Comparison of ENCODE assay signal across 7 mouse cellular contexts in the genomic region with DNA sequence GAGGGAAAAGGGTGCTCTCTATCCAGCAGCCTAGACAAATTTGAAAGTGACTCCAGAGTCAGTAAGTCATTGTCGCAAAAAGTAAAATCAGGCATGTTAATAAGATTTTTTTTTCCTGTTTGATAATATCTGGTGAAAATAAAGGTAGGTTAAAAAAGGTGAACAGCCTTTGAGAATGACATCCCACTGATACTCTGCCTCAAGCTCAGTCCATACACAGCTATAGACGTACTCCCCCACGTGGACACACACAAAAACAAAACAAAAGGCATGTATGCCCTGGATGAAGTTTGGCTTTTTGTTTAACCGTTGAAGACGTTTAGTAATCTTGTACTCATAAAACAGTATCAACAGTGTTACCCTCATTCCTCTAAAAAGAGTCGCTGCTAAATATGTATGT. TPM values are rescaled to one million over a fixed set of nuclear protein-coding genes. Genes with fewer than 3 reads are reported as not detected.
A peak's percentile ranks its signal among the peaks of the same experiment; 100 is the strongest.
DNase-seq lines count a peak whose midpoint lies in the region; ATAC-seq and TF ChIP-seq lines count a peak whose summit lies in the region.

No protein-coding gene starts in this region.

- WGBS in heart, embryonic 16.5 days, result 46% methylated on average over 6 of the region's 6 CpGs
- 48% methylated on average over 6 of the region's 6 CpGs for WGBS in limb, embryonic 14.5 days
- WGBS in neural tube, embryonic 12.5 days, result 58% methylated on average over 6 of the region's 6 CpGs

- DNase-seq in urinary bladder, postnatal 14 days (ENCODE audit: low spot score), result peak; percentile 5
- no peak for DNase-seq in urinary bladder, adult 2 months (ENCODE audit: low spot score)
- peak; percentile 59 for DNase-seq in cerebellum, adult 9-10 months
- DNase-seq in limb, embryonic 14.5 days (ENCODE audit: low spot score), result no peak
- no peak for DNase-seq in testis, postnatal 10 days (ENCODE audit: low spot score)

- TF ChIP-seq POLR2A in limb, embryonic 14.5 days (IDR thresholded peaks at IDR 0.05; ENCODE audit: borderline replicate concordance, extremely low read depth, insufficient read depth, insufficient read length), result no peak

- no peaks in the 10 kb centered on the region for H3K9me3 ChIP-seq in heart, embryonic 16.5 days (replicated peaks; ENCODE audit: control insufficient read depth, low read length)
- H3K9me3 ChIP-seq in limb, embryonic 14.5 days (ENCODE audit: control insufficient read depth, low read length), result no peaks in the 10 kb centered on the region
- H3K9me3 ChIP-seq in neural tube, embryonic 12.5 days, result no peaks in the 10 kb centered on the region

- H3K4me2 ChIP-seq in heart, embryonic 16.5 days (ENCODE audit: low read depth, low read length), result peak overlapping the region; percentile 75
- peak overlapping the region; percentile 71 for H3K4me2 ChIP-seq in limb, embryonic 14.5 days (replicated peaks; ENCODE audit: low read depth, low read length, severe bottlenecking)
- peak overlapping the region; percentile 63 for H3K4me2 ChIP-seq in neural tube, embryonic 12.5 days (replicated peaks)

- H3K9ac ChIP-seq in heart, embryonic 16.5 days (ENCODE audit: low read length), result peak overlapping the region; percentile 28; the same call in 1 of the 2 replicates
- H3K9ac ChIP-seq in limb, embryonic 14.5 days (ENCODE audit: low read depth, low read length, severe bottlenecking), result peak overlapping the region; percentile 22; the same call in 1 of the 2 replicates
- no peak overlapping the region for H3K9ac ChIP-seq in neural tube, embryonic 12.5 days

- H3K4me3 ChIP-seq in heart, embryonic 16.5 days (ENCODE audit: low read length), result no peak overlapping the region; the same call in 1 of the 2 replicates
- H3K4me3 ChIP-seq in limb, embryonic 14.5 days (replicated peaks; ENCODE audit: low read length), result peak overlapping the region; percentile 87; the same call in 1 of the 2 replicates
- no peak overlapping the region for H3K4me3 ChIP-seq in neural tube, embryonic 12.5 days

- no peak overlapping the region for H3K27ac ChIP-seq in heart, embryonic 16.5 days (ENCODE audit: low read length)
- no peak overlapping the region for H3K27ac ChIP-seq in limb, embryonic 14.5 days (replicated peaks; ENCODE audit: low read depth, low read length)
- no peak overlapping the region for H3K27ac ChIP-seq in neural tube, embryonic 12.5 days

- no peaks in the 10 kb centered on the region for H3K27me3 ChIP-seq in heart, embryonic 16.5 days (ENCODE audit: control insufficient read depth, insufficient read depth, low read length)
- no peaks in the 10 kb centered on the region for H3K27me3 ChIP-seq in limb, embryonic 14.5 days (ENCODE audit: control insufficient read depth, insufficient read depth, low read length)
- H3K27me3 ChIP-seq in neural tube, embryonic 12.5 days (replicated peaks), result no peaks in the 10 kb centered on the region

- peaks cover 11% of the 10 kb centered on the region for H3K4me1 ChIP-seq in heart, embryonic 16.5 days (ENCODE audit: control insufficient read depth, insufficient read depth, low read length)
- H3K4me1 ChIP-seq in limb, embryonic 14.5 days (ENCODE audit: control insufficient read depth, insufficient read depth, low read length), result peaks cover 13% of the 10 kb centered on the region; the same call in 1 of the 2 replicates
- H3K4me1 ChIP-seq in neural tube, embryonic 12.5 days, result peaks cover 9% of the 10 kb centered on the region

- H3K36me3 ChIP-seq in heart, embryonic 16.5 days (ENCODE audit: control insufficient read depth, insufficient read depth), result no peaks in the 10 kb centered on the region
- H3K36me3 ChIP-seq in limb, embryonic 14.5 days (ENCODE audit: control insufficient read depth, insufficient read depth, low read length), result 0 out of 2 replicates have a peak, but pooled peaks cover 2% of the 10 kb centered on the region
- no peaks in the 10 kb centered on the region for H3K36me3 ChIP-seq in neural tube, embryonic 12.5 days

- ATAC-seq in heart, embryonic 16.5 days (replicated peaks; ENCODE audit: extremely low read depth, insufficient read depth, low FRiP score), result no peak
- no peak for ATAC-seq in limb, embryonic 14.5 days (ENCODE audit: low FRiP score, low read depth)
- ATAC-seq in neural tube, embryonic 12.5 days (ENCODE audit: low FRiP score, low read depth), result no peak

RNA-seq across cellular contexts. Expression of a gene that starts 1.0 kb away (rescaled TPM):
- 9.2 and 10.3 TPM in 2 replicates for polyA plus RNA-seq in urinary bladder, adult 2 months (2012; rRNA removed)
- polyA plus RNA-seq in heart, embryonic 16.5 days (2015; fragmentation: Nextera tagmentation; extraction: Ambion mirVana), result 13.5 and 13.8 TPM in 2 replicates
- polyA plus RNA-seq in limb, embryonic 14.5 days (2012; rRNA removed), result 5.2 and 7.8 TPM in 2 replicates
- 12.2 and 15.8 TPM in 2 replicates for polyA plus RNA-seq in limb, embryonic 14.5 days (2014; fragmentation: Nextera tagmentation; extraction: Ambion mirVana)
- 16.9 and 18.7 TPM in 2 replicates for polyA plus RNA-seq in neural tube, embryonic 12.5 days (2016; fragmentation: Nextera tagmentation; extraction: Ambion mirVana)

RNA-seq across cellular contexts. Expression of a gene that starts 1.1 kb away (rescaled TPM):
- 6.1 and 6.5 TPM in 2 replicates for polyA plus RNA-seq in urinary bladder, adult 2 months (2012; rRNA removed)
- 9.4 and 10.1 TPM in 2 replicates for polyA plus RNA-seq in heart, embryonic 16.5 days (2015; fragmentation: Nextera tagmentation; extraction: Ambion mirVana)
- polyA plus RNA-seq in limb, embryonic 14.5 days (2012; rRNA removed), result 11.8 and 15.2 TPM in 2 replicates
- 19.7 and 20.0 TPM in 2 replicates for polyA plus RNA-seq in limb, embryonic 14.5 days (2014; fragmentation: Nextera tagmentation; extraction: Ambion mirVana)
- polyA plus RNA-seq in neural tube, embryonic 12.5 days (2016; fragmentation: Nextera tagmentation; extraction: Ambion mirVana), result 24.5 and 25.5 TPM in 2 replicates

Comparison
In these comparisons a context has a peak if more than half of its experiments do, and no peak if none do; other contexts are left out.
1. DNase-seq: peak in urinary bladder, postnatal 14 days (single experiment) and cerebellum, adult 9-10 months (single experiment); none in urinary bladder, adult 2 months (single experiment), limb, embryonic 14.5 days (single experiment) and testis, postnatal 10 days (single experiment).
2. Peak in every context shown above with its lines, with median percentiles within 50 percentile points of each other: H3K4me2 ChIP-seq.